In the genomic region with DNA sequence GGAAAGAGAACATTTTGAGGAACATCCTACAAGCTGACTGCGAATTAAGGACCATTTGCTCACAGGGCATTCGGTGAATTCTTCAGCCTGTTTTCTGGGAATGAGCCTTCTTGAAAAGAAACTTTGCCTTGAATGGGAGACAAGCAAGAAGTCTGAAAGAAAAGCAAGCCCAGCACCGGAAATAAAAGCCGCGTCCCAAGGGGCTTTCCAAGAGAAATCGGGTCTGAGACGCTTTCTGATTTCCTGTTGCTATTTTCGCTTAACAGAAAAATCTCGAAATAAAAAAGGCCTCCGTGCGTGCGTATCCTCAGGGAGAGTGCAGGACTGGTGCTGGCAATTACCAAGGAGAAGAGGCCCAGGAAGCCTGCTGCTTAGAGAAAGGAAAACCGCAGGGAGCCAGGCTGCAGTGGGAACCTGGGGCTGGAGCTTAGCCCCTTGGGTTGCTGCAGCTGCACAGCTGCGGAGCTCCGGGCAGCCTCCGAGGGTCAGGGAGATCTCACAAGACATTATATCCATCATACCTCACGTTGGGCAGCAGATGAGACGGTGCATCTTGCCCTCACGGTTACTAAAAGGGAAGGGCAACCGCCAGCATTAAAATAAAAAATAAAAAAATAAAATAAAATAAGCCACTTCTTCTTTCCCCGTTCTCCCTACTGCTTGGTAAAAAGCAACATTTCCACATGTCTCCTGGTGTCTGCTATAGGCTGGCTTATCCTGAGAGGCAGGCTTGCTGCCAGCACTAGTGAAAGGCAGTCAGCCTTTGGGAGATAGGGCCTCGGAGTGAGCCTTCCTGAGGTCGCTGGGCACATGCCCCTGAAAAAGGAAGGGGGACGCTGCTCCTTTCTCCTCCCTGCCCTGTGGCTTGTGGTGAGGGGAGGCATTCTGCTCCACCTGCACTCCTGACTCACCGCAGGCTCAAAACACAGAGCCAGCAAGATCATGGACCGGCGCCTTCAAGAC, we compare ENCODE assay signal across 8 mouse cellular contexts. TPM values are rescaled to one million over a fixed set of nuclear protein-coding genes. Genes with fewer than 3 reads are reported as not detected.
A peak's percentile ranks its signal among the peaks of the same experiment; 100 is the strongest.
DNase-seq lines count a peak whose midpoint lies in the region; ATAC-seq lines count a peak whose summit lies in the region.

No protein-coding gene starts in this region.

- no peaks in the 10 kb centered on the region for H3K36me3 ChIP-seq in kidney, embryonic 16.5 days (ENCODE audit: insufficient read depth, low read length)
- H3K36me3 ChIP-seq in forebrain, embryonic 14.5 days (ENCODE audit: control insufficient read depth, insufficient read depth, low read length), result no peaks in the 10 kb centered on the region
- H3K36me3 ChIP-seq in intestine, embryonic 14.5 days (ENCODE audit: control insufficient read depth, insufficient read depth, low read length), result no peaks in the 10 kb centered on the region

- H3K4me3 ChIP-seq in kidney, embryonic 16.5 days (ENCODE audit: low read length), result peak overlapping the region; percentile 21; the same call in 1 of the 2 replicates
- no peak overlapping the region for H3K4me3 ChIP-seq in forebrain, embryonic 14.5 days (ENCODE audit: low read depth, low read length)
- H3K4me3 ChIP-seq in intestine, embryonic 14.5 days (ENCODE audit: low read depth, low read length), result 0 out of 2 replicates have a peak overlapping the region, but pooled peaks have one; percentile 8

- WGBS in kidney, embryonic 16.5 days, result 30% methylated on average over 27 of the region's 27 CpGs
- 21% methylated on average over 27 of the region's 27 CpGs for WGBS in forebrain, embryonic 14.5 days
- 31% methylated on average over 27 of the region's 27 CpGs for WGBS in intestine, embryonic 14.5 days

- peaks cover 11% of the 10 kb centered on the region; the same call in 1 of the 2 replicates for H3K4me1 ChIP-seq in kidney, embryonic 16.5 days (ENCODE audit: insufficient read depth, low read length)
- peaks cover 6% of the 10 kb centered on the region; the same call in 1 of the 2 replicates for H3K4me1 ChIP-seq in forebrain, embryonic 14.5 days (ENCODE audit: control insufficient read depth, insufficient read depth, low read length)
- H3K4me1 ChIP-seq in intestine, embryonic 14.5 days (replicated peaks; ENCODE audit: control insufficient read depth, insufficient read depth, low read length), result no peaks in the 10 kb centered on the region

- no peak for ATAC-seq in kidney, embryonic 16.5 days (ENCODE audit: low FRiP score, low TSS enrichment)
- ATAC-seq in forebrain, embryonic 14.5 days, result no peak
- no peak for ATAC-seq in intestine, embryonic 14.5 days (replicated peaks; ENCODE audit: low FRiP score, low TSS enrichment, low read depth)

- no peak overlapping the region for H3K27ac ChIP-seq in kidney, embryonic 16.5 days (ENCODE audit: low read length)
- no peak overlapping the region for H3K27ac ChIP-seq in forebrain, embryonic 14.5 days (ENCODE audit: low read depth, low read length)
- no peak overlapping the region for H3K27ac ChIP-seq in intestine, embryonic 14.5 days (ENCODE audit: low read depth)

- peaks cover 30% of the 10 kb centered on the region for H3K27me3 ChIP-seq in kidney, embryonic 16.5 days (ENCODE audit: insufficient read depth, low read length)
- H3K27me3 ChIP-seq in forebrain, embryonic 14.5 days (replicated peaks; ENCODE audit: control insufficient read depth, insufficient read depth, low read length), result no peaks in the 10 kb centered on the region
- H3K27me3 ChIP-seq in intestine, embryonic 14.5 days (replicated peaks; ENCODE audit: control insufficient read depth, insufficient read depth, low read length), result peaks cover 28% of the 10 kb centered on the region

- DNase-seq in kidney, postnatal 14 days, result no peak
- DNase-seq in forebrain, embryonic 14.5 days (ENCODE audit: low spot score), result peak; percentile 17
- DNase-seq in intestine, embryonic 14.5 days (ENCODE audit: low spot score), result no peak
- peak; percentile 71 for DNase-seq in naive thymus-derived CD4-positive, alpha-beta T cell, adult 2 months (ENCODE audit: low read depth)
- DNase-seq in thymus, postnatal 0 days (ENCODE audit: low spot score), result no peak
- DNase-seq in layer of hippocampus, postnatal 36 days, result no peak
- DNase-seq in spleen, postnatal 10 days (ENCODE audit: low spot score in 2 of 2), result no peak

- peak overlapping the region; percentile 35 for H3K4me2 ChIP-seq in kidney, embryonic 16.5 days (replicated peaks; ENCODE audit: low read depth, low read length)
- peak overlapping the region; percentile 28; the same call in 1 of the 2 replicates for H3K4me2 ChIP-seq in forebrain, embryonic 14.5 days (ENCODE audit: low read length)
- H3K4me2 ChIP-seq in intestine, embryonic 14.5 days (ENCODE audit: low read length), result peak overlapping the region; percentile 41

- H3K9me3 ChIP-seq in kidney, embryonic 16.5 days (ENCODE audit: low read length), result no peaks in the 10 kb centered on the region
- no peaks in the 10 kb centered on the region for H3K9me3 ChIP-seq in forebrain, embryonic 14.5 days (replicated peaks; ENCODE audit: control insufficient read depth, low read length)
- H3K9me3 ChIP-seq in intestine, embryonic 14.5 days (ENCODE audit: control insufficient read depth, low read length), result no peaks in the 10 kb centered on the region

- peak overlapping the region; percentile 24; the same call in 1 of the 2 replicates for H3K9ac ChIP-seq in kidney, embryonic 16.5 days (replicated peaks; ENCODE audit: low read length)
- H3K9ac ChIP-seq in forebrain, embryonic 14.5 days (ENCODE audit: low read length), result no peak overlapping the region; the same call in 1 of the 2 replicates
- H3K9ac ChIP-seq in intestine, embryonic 14.5 days (ENCODE audit: low read length), result no peak overlapping the region

RNA-seq across cellular contexts. Expression of gene Tbc1d30, which starts 35.5 kb away (rescaled TPM):
- polyA plus RNA-seq in kidney, embryonic 16.5 days (2015; fragmentation: Nextera tagmentation; extraction: Ambion mirVana), result 0.80 and 0.95 TPM in 2 replicates
- polyA plus RNA-seq in forebrain, embryonic 14.5 days (2014; fragmentation: Nextera tagmentation; extraction: Ambion mirVana), result 9.3 and 12.0 TPM in 2 replicates
- 2.8 and 3.8 TPM in 2 replicates for polyA plus RNA-seq in intestine, embryonic 14.5 days (2014; fragmentation: Nextera tagmentation; extraction: Ambion mirVana)
- 0.25 and 0.37 TPM in 2 replicates for polyA plus RNA-seq in thymus, postnatal 0 days (2015; fragmentation: Nextera tagmentation; extraction: Ambion mirVana)
- total RNA-seq in layer of hippocampus, postnatal 36 days (2021), result 10 to 100 TPM; 32.2 to 41.7 TPM

RNA-seq across cellular contexts. Expression of gene Gns, which starts 49.3 kb away (rescaled TPM):
- polyA plus RNA-seq in kidney, embryonic 16.5 days (2015; fragmentation: Nextera tagmentation; extraction: Ambion mirVana), result 52.4 and 58.5 TPM in 2 replicates
- polyA plus RNA-seq in forebrain, embryonic 14.5 days (2014; fragmentation: Nextera tagmentation; extraction: Ambion mirVana), result 27.3 and 33.7 TPM in 2 replicates
- 47.8 and 48.6 TPM in 2 replicates for polyA plus RNA-seq in intestine, embryonic 14.5 days (2014; fragmentation: Nextera tagmentation; extraction: Ambion mirVana)
- 19.6 and 19.8 TPM in 2 replicates for polyA plus RNA-seq in thymus, postnatal 0 days (2015; fragmentation: Nextera tagmentation; extraction: Ambion mirVana)
- total RNA-seq in layer of hippocampus, postnatal 36 days (2021), result 10 to 100 TPM; 77.8 to 80.3 TPM

Comparison
In these comparisons a context has a peak if more than half of its experiments do, and no peak if none do; other contexts are left out.
1. DNase-seq: peak in forebrain, embryonic 14.5 days (single experiment) and naive thymus-derived CD4-positive, alpha-beta T cell, adult 2 months (single experiment); none in kidney, postnatal 14 days (single experiment), intestine, embryonic 14.5 days (single experiment), thymus, postnatal 0 days (single experiment), layer of hippocampus, postnatal 36 days (0 of 2) and spleen, postnatal 10 days (0 of 2).
2. Peak in every context shown above with its lines, with median percentiles within 50 percentile points of each other: H3K4me2 ChIP-seq.